Mouse (Mus musculus): Measurements from ENCODE around the gene Nebl. TPM values are rescaled to one million over a fixed set of nuclear protein-coding genes. Genes with fewer than 3 reads are reported as not detected.
A peak's percentile ranks its signal among the peaks of the same experiment; 100 is the strongest.

Gene Nebl
- polyA plus RNA-seq, 1 experiment from 2014 or later = 4.4 TPM

DNA sequence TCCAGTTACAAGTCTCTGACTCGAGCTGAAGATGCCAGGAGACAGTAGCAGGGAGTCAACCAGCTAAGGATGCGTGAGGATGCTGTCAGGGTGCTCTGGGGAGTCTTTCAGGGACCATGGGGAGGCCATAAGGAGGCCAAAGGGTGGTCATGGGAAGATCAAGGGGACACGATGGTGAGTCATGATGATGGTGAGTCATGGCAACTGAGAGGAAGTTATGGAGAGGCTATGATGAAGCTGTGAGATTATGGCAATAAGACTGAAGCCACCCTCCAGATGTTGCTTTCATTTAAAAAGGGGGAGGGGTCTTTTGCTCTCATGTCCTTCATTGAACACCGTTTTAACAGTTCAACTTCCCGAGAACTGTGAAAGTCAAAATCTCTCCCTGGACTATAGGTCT is 322.0 kb downstream of the Nebl start:
- H3K4me2 ChIP-seq = no peak overlapping the region
- H3K27me3 ChIP-seq (replicated peaks) = no peaks in the 10 kb centered on the region
- H3K9ac ChIP-seq = no peak overlapping the region
- no peak overlapping the region for H3K27ac ChIP-seq
- no peaks in the 10 kb centered on the region for H3K36me3 ChIP-seq
- no peak overlapping the region for H3K4me3 ChIP-seq (replicated peaks)
- H3K4me1 ChIP-seq = no peaks in the 10 kb centered on the region
- H3K9me3 ChIP-seq = no peaks in the 10 kb centered on the region
- WGBS = 86% methylated on average over 5 of the region's 5 CpGs
- ATAC-seq (ENCODE audit: insufficient read depth, low FRiP score, low read depth) = no peak

DNA sequence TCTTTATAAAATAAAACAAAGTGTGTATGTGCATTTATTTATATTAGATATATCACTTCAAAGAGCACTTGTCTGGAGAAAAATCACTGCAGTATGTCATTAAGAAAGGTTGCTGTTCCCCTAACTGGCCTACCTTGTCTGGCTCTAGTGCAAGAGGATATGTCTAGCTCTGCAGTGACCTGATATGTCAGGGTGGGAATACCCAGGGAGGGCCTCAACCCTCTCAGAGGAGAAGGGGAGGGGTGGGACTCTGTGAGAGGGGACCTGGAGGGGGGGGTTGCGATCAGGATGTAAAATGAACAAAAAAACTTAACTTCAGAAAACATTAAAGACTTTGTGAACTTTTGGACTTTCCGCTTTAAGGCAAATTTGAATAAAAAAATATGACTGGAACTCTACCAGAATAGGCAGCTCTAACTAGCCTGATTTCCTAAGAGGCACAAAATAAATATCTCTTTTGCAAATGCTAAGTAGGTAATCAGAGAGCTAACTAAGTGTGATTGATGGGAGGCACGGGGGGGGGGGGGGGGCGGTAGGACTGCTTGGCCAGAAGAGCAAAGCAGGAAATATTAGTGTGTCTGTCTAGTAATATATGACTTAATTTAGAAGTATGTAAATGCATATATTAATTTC is 325.2 kb downstream of the Nebl start:
- Histone ChIP-seq H3K27ac (no peak overlapping the region), H3K9me3 (no peaks in the 10 kb centered on the region), H3K4me2 (no peak overlapping the region), H3K4me1 (no peaks in the 10 kb centered on the region), H3K9ac (no peak overlapping the region), H3K27me3 (replicated peaks) (no peaks in the 10 kb centered on the region), H3K4me3 (replicated peaks) (no peak overlapping the region), H3K36me3 (no peaks in the 10 kb centered on the region)
- no peak for ATAC-seq (ENCODE audit: insufficient read depth, low FRiP score, low read depth)
- 36% methylated on average over 4 of the region's 4 CpGs for WGBS

DNA sequence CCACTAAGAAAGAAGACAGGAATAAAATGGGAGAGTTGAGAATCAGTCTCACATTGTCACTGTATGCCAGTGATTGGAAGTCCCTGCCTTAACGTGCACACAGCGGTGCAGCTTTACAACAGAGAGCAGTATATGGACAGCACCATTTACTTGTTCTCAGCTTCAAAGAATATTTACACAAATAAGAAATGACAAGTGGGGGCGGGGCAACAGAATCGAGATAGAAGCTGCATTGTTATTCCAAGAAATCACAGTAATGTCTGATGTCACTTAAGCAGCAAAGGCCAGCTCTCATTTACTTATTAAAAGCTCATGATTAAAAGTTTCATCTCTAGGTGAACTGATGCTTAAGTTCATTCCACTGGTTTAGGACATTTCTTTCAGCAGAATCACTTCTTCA is 328.8 kb downstream of the Nebl start:
- no peak overlapping the region for H3K4me3 ChIP-seq (replicated peaks)
- ATAC-seq (ENCODE audit: insufficient read depth, low FRiP score, low read depth) = no peak
- no peaks in the 10 kb centered on the region for H3K4me1 ChIP-seq
- H3K9me3 ChIP-seq = no peaks in the 10 kb centered on the region
- WGBS = 59% methylated on average over 4 of the region's 4 CpGs
- H3K4me2 ChIP-seq = no peak overlapping the region
- no peak overlapping the region for H3K27ac ChIP-seq
- no peaks in the 10 kb centered on the region for H3K27me3 ChIP-seq (replicated peaks)
- no peaks in the 10 kb centered on the region for H3K36me3 ChIP-seq
- no peak overlapping the region for H3K9ac ChIP-seq

DNA sequence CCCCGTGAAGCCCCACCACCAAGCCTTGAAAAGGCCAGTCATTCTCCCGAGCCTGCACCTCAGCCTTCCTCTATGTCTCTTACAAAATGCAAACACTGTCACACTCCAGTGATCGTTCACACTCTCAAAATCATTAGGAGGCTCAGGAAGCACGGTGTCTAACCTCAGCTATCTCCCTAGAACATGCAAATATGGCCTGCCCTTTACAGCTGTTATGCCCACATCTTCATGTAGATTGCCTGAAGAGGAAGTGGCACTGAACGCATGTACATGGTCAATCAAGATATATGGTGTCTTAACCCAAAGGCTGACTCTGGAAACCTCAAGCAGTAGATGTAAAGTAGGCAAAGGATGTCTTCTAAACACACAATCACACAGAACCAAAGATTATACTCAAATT is 335.0 kb downstream of the Nebl start:
- Histone ChIP-seq H3K9ac (no peak overlapping the region), H3K4me2 (no peak overlapping the region), H3K36me3 (no peaks in the 10 kb centered on the region), H3K27ac (no peak overlapping the region), H3K4me3 (replicated peaks) (no peak overlapping the region), H3K4me1 (no peaks in the 10 kb centered on the region), H3K9me3 (no peaks in the 10 kb centered on the region), H3K27me3 (replicated peaks) (no peaks in the 10 kb centered on the region)
- ATAC-seq (ENCODE audit: insufficient read depth, low FRiP score, low read depth) = no peak
- 80% methylated on average over 5 of the region's 5 CpGs for WGBS

DNA sequence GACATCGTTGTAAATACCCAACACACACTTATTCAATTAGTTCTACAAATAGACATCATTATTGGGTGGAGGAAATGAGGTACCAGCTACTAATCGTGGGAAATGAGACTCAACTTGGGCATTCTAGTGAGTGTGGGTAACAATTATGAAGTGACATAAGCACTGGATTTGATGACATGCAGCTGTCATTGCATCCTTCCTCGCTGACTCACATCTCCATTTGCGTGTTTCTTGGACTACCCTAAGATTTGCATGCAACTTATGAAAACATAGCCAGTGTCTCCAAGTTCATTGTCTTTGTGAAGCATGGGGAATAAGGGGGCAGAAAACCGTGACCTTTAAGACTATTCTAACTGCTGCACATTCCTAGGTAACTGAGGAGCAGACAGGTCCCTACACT is 339.9 kb downstream of the Nebl start:
- ATAC-seq (ENCODE audit: insufficient read depth, low FRiP score, low read depth) = no peak
- Histone ChIP-seq H3K9ac (no peak overlapping the region), H3K4me3 (replicated peaks) (no peak overlapping the region), H3K4me1 (no peaks in the 10 kb centered on the region), H3K9me3 (no peaks in the 10 kb centered on the region), H3K36me3 (no peaks in the 10 kb centered on the region), H3K4me2 (no peak overlapping the region), H3K27me3 (replicated peaks) (no peaks in the 10 kb centered on the region), H3K27ac (no peak overlapping the region)
- 81% methylated on average over 5 of the region's 5 CpGs for WGBS

DNA sequence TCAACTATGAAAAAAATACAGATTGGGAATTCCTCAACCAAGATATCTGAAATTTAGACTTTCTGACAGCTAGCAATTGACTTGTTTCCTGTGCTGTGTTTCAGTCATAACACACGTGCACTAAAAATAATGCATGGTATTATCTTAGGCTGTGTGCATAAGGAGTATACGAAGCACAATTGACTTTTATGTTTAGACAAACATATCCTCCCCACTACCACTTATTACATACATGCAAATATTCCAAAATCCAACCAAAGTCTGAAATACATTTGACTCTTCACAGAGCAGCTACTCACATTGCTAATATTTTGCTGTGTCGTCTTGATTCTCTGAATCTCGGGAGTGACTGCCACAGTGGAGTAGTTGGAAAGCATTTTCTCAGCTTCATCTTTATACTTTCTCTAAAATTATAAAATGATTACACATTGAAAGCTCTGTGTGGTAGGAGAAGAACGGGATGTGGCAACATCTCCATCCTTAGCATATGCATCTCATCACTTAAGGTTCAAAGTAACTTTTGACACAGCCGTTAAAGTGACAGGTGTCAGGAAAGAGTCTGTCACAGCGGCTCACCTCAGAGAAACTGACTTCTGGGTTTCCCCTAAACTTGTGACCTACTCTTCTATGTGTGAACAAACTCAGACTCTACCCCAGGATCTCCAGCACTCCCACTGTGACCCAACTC is 340.6 kb downstream of the Nebl start:
- Histone ChIP-seq H3K9ac (no peak overlapping the region), H3K4me1 (no peaks in the 10 kb centered on the region), H3K9me3 (no peaks in the 10 kb centered on the region), H3K36me3 (no peaks in the 10 kb centered on the region), H3K27me3 (replicated peaks) (no peaks in the 10 kb centered on the region), H3K4me3 (replicated peaks) (no peak overlapping the region), H3K4me2 (no peak overlapping the region), H3K27ac (no peak overlapping the region)
- WGBS = 79% methylated on average over 7 of the region's 7 CpGs
- ATAC-seq (ENCODE audit: insufficient read depth, low FRiP score, low read depth) = no peak

DNA sequence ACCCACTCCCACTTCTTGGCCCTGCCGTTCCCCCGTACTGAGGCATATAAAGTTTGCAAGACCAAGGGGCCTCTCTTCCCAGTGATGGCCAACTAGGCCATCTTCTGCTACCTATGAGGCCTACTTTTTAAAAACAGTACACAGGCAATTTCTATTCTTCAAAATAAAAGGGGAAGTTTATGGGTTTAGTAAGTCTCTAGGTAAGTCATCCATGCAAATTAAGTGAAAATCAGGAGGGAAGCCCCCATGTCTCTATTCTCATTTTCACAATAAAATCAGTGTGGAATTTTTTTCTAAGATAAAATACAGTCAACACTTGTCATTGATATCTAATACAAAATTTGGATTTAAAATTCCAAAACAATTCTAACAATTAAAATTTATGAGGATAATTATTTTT is 341.4 kb downstream of the Nebl start:
- Histone ChIP-seq H3K36me3 (no peaks in the 10 kb centered on the region), H3K9ac (no peak overlapping the region), H3K9me3 (no peaks in the 10 kb centered on the region), H3K27me3 (replicated peaks) (no peaks in the 10 kb centered on the region), H3K4me1 (no peaks in the 10 kb centered on the region), H3K4me2 (no peak overlapping the region), H3K4me3 (replicated peaks) (no peak overlapping the region), H3K27ac (no peak overlapping the region)
- WGBS = 79% methylated on average over 2 of the region's 2 CpGs
- ATAC-seq (ENCODE audit: insufficient read depth, low FRiP score, low read depth) = no peak

DNA sequence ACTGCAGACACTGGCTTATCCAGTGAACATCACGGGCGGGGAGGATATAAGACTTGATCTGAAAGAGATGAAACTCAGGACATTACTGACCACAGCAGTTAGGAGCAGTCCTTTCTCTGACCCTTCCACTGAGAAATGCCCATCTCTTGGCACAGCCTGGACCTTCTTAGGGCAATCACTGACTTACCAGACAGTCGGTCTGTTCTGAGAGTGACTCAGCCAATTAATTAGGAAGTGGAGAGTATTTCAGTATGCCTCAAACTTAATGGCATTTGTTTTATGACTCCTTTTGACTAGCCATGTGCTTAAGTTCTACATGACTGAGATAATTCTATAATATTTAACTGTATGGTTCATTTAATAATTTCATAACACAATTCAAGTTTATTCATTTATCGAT is 341.9 kb downstream of the Nebl start:
- no peak overlapping the region for H3K4me2 ChIP-seq
- no peaks in the 10 kb centered on the region for H3K27me3 ChIP-seq (replicated peaks)
- no peaks in the 10 kb centered on the region for H3K9me3 ChIP-seq
- no peak for ATAC-seq (ENCODE audit: insufficient read depth, low FRiP score, low read depth)
- no peaks in the 10 kb centered on the region for H3K36me3 ChIP-seq
- H3K27ac ChIP-seq = no peak overlapping the region
- WGBS = 86% methylated on average over 4 of the region's 4 CpGs
- H3K4me3 ChIP-seq (replicated peaks) = no peak overlapping the region
- H3K9ac ChIP-seq = no peak overlapping the region
- H3K4me1 ChIP-seq = no peaks in the 10 kb centered on the region

DNA sequence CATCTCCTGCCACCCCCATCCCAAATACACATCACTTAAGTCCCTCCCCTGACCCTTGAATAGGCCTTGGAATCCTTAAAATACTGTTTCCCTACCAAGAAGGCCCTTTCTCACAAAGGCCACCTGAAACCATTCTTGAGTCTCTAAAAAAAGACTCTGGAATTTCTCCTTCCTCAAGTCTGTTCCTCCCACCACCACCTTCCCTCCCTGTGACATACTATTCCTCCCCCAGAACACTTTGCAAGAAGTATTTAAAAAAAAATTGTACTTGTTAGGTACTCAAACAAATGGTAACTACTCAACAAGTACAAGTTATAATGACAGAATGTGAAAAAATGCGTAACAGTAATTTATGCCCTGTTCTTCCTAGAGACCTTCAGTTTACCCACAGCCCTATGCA is 349.0 kb downstream of the Nebl start:
- Histone ChIP-seq H3K4me2 (no peak overlapping the region), H3K27ac (no peak overlapping the region), H3K27me3 (replicated peaks) (no peaks in the 10 kb centered on the region), H3K4me1 (no peaks in the 10 kb centered on the region), H3K4me3 (replicated peaks) (no peak overlapping the region), H3K9me3 (no peaks in the 10 kb centered on the region), H3K9ac (no peak overlapping the region), H3K36me3 (no peaks in the 10 kb centered on the region)
- no peak for ATAC-seq (ENCODE audit: insufficient read depth, low FRiP score, low read depth)
- 93% methylated on average over 1 of the region's 1 CpGs for WGBS

DNA sequence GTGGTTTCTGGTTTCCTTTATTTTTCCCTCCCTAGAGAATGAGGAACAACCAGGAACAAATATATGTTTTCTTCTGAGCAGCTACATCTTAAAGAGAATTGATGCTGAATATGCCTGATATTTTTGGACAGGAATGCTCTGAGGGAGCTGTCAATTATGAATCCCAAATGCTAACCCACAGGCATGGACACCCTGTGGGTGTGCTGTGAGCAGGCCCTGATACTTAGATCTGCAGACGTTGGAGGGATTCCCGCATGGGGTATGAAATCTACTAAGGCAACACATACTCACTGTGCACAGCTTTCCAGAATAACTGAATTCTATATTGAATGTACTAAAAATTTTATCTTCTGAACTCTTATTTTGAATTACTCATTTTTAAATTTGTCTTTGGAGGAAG is 355.3 kb downstream of the Nebl start:
- Histone ChIP-seq H3K9me3 (no peaks in the 10 kb centered on the region), H3K4me2 (no peak overlapping the region), H3K9ac (no peak overlapping the region), H3K27ac (no peak overlapping the region), H3K27me3 (replicated peaks) (no peaks in the 10 kb centered on the region), H3K4me3 (replicated peaks) (no peak overlapping the region), H3K4me1 (no peaks in the 10 kb centered on the region), H3K36me3 (no peaks in the 10 kb centered on the region)
- WGBS = 84% methylated on average over 2 of the region's 2 CpGs
- no peak for ATAC-seq (ENCODE audit: insufficient read depth, low FRiP score, low read depth)

DNA sequence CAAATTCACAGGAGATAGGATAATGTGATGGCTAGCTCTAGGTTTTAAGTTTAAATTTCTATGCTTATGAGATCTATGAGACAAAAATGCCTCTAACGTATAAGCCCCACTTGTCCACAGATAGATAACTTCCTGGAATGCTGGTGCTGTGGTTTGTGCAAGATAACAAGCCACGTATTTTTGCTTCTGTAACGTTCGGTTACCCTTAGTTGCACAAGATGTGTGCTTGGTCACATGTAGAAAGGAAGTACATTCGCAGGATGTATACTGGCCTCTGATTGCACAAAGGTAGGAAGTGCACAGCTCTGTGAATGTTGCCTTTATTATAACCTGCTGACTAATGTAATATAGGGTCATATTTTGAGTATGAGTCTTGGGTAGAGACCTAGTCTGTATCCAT is 365.6 kb downstream of the Nebl start:
- ATAC-seq (ENCODE audit: insufficient read depth, low FRiP score, low read depth) = no peak; the same call in 1 of the 2 replicates
- WGBS = 72% methylated on average over 5 of the region's 5 CpGs
- Histone ChIP-seq H3K4me3 (replicated peaks) (no peak overlapping the region), H3K4me1 (no peaks in the 10 kb centered on the region; the same call in 1 of the 2 replicates), H3K4me2 (no peak overlapping the region), H3K9ac (no peak overlapping the region), H3K27me3 (replicated peaks) (no peaks in the 10 kb centered on the region), H3K9me3 (no peaks in the 10 kb centered on the region), H3K36me3 (no peaks in the 10 kb centered on the region), H3K27ac (no peak overlapping the region)

DNA sequence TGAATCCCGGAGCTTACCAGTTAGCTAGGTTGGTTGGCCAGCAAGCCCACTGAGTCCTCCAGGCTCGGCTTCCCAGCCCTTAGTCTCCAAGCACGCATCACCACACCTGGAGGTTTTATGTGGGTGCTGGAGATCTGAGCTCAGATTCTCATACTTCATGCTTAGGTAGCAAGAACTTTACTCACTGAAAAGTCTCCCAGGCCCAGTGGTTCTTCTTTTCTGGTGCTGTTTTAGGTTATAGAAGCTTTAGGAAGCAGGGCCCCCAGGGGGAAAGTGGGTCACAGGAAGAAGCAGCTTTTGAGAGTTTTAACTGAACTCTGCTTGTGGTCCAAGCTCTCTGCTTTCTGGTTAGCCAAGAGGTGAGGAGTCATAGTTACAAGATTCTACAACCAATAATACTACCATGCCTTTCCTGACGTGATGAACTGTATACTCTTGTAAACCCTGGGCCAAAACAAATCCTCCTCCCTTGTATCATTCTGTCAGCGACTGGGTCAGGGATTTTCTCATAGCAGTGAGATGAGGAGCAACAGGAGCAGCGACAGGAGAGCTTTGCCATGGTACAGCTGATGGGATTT is 366.2 kb downstream of the Nebl start:
- Histone ChIP-seq H3K27me3 (replicated peaks) (no peaks in the 10 kb centered on the region), H3K36me3 (no peaks in the 10 kb centered on the region), H3K4me2 (no peak overlapping the region), H3K9ac (no peak overlapping the region), H3K9me3 (no peaks in the 10 kb centered on the region), H3K4me3 (replicated peaks) (no peak overlapping the region), H3K27ac (0 out of 2 replicates have a peak overlapping the region, but pooled peaks have one; percentile 3), H3K4me1 (no peaks in the 10 kb centered on the region; the same call in 1 of the 2 replicates)
- no peak for ATAC-seq (ENCODE audit: insufficient read depth, low FRiP score, low read depth)
- WGBS = 70% methylated on average over 6 of the region's 6 CpGs

Data from stomach, embryonic 15.5 days (tissue).